Mouse (Mus musculus) liver, adult 10 weeks (tissue): ENCODE results near the gene Psapl1. TPM values are rescaled to one million over a fixed set of nuclear protein-coding genes. Genes with fewer than 3 reads are reported as not detected.

Experiments
- polyA plus RNA-seq: library from polyadenylated mRNA; stranded (reverse); fragments of 350-450 nt; fragmentation: Illumina TruSeq; extraction: RNeasy Lipid Tissue Mini Kit (QIAGEN cat#74804); gene quantifications from one replicate; pipeline ENCODE4 v1.2.3, GENCODE M21; 2014; ENCODE audit warnings: low read depth, low replicate concordance

Gene Psapl1
- not detected for polyA plus RNA-seq

DNA sequence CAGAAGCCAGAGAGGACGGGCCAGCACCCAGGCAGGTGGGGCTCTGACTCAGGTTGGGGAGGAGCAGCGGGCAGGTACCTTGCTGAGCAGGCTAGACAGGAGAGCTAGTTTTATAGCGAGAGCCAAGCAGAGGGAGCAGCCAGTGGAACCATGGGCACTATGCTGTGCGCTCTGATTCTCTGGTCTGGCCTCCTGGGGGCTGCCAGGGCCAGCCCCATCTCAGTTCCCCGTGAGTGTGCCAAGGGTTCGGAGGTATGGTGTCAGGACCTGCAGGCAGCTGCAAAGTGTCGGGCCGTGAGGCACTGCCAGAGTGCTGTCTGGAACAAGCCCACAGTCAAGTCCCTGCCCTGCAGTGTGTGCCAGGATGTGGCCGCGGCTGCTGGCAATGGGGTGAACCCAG is at the start of gene Psapl1:
TSS of gene Psapl1 (plus strand) at position 106 of the 400 bp plus-strand sequence.

Other genes starting within 250 kb of the Psapl1 start
- gene Sorcs2, start 194.1 kb downstream of the Psapl1 start, polyA plus RNA-seq = not detected